Mouse (Mus musculus) small intestine, adult 2 months (tissue): ENCODE measurements around the gene Rdh16f2. TPM values are rescaled to one million over a fixed set of nuclear protein-coding genes. Genes with fewer than 3 reads are reported as not detected.
"Not testable (repeated sequence)": the region's sequence is repeated elsewhere in the genome, so short reads cannot be mapped to it uniquely, and the experiment has no call there.

Source experiments
- H3K27ac ChIP-seq: fragments of 200-500 bp; 2 replicates; pipeline ENCODE4 v1.5.1; 2012; ENCODE audit warnings: low read depth, low read length, control low read depth, inconsistent platforms; ENCODE audit not compliant: insufficient read depth
- H3K27me3 ChIP-seq: fragments of 200-500 bp; 2 replicates; pipeline ENCODE4 v1.6.1; 2012; ENCODE audit warnings: mild to moderate bottlenecking, moderate library complexity, low read length, inconsistent platforms; ENCODE audit not compliant: control insufficient read depth, insufficient read depth
- H3K36me3 ChIP-seq: fragments of 200-500 bp; 2 replicates; pipeline ENCODE4 v1.6.1; 2012; ENCODE audit warnings: mild to moderate bottlenecking, low read length, control low read depth, inconsistent platforms; ENCODE audit not compliant: control insufficient read depth, insufficient read depth
- H3K4me1 ChIP-seq: fragments of 200-500 bp; 2 replicates; pipeline ENCODE4 v1.6.1; 2012; ENCODE audit warnings: low read length, inconsistent platforms, mixed read lengths; ENCODE audit not compliant: control insufficient read depth, insufficient read depth, insufficient read length
- H3K4me3 ChIP-seq: fragments of 200-500 bp; 2 replicates; pipeline ENCODE4 v1.5.1; 2012; ENCODE audit warnings: low read depth, mild to moderate bottlenecking, control low read depth, inconsistent platforms, low read length, moderate library complexity
- CTCF ChIP-seq: fragments of 200-500 bp; IDR thresholded peaks from 2 replicates; pipeline ENCODE4 v1.5.1; 2012; ENCODE audit warnings: low read depth, mild to moderate bottlenecking, control low read depth, inconsistent platforms, low read length, moderate library complexity, mixed read lengths; ENCODE audit not compliant: insufficient replicate concordance, insufficient read length; ENCODE audit errors: extremely low read depth
- POLR2A ChIP-seq: fragments of 200-500 bp; IDR thresholded peaks from 2 replicates; pipeline ENCODE4 v1.6.1; 2012; ENCODE audit warnings: low read depth, mild to moderate bottlenecking, control low read depth, inconsistent platforms, low read length, moderate library complexity
- WGBS: fragments of 180-500 bp; shearing (Covaris S2); methylation state at CpG from one replicate; pipeline ENCODE4 v1.1.7; 2018; 5-methylcytosine and 5-hydroxymethylcytosine counted together
- polyA plus RNA-seq: library from polyadenylated mRNA; depleted of rRNA; stranded (reverse); fragments of >200 nt; gene quantifications from 2 replicates; pipeline ENCODE4 v1.2.3, GENCODE M21; 2012

The Rdh16f2 gene
- polyA plus RNA-seq, 1 experiment: 3.6 TPM

- no peak overlapping the region for H3K4me3 ChIP-seq
- TF ChIP-seq POLR2A (no peak), CTCF (no peak)
- 81% methylated on average over 1 of the region's 1 CpGs for WGBS
- H3K27ac ChIP-seq: no peak overlapping the region
- no peaks in the 10 kb centered on the region for H3K36me3 ChIP-seq
- H3K4me1 ChIP-seq: peaks cover 30% of the 10 kb centered on the region; the same call in 1 of the 2 replicates
- no peaks in the 10 kb centered on the region for H3K27me3 ChIP-seq
These were observed 36.8 kb downstream of the Rdh16f2 start for GRCm38 (mm10) chr10:127903116-127903515.

GRCm38 (mm10) chr10:127904718-127905446, 38.6 kb downstream of the Rdh16f2 start:
- 28% methylated on average over 7 of the region's 7 CpGs for WGBS
- H3K27ac ChIP-seq: peak overlapping the region; percentile 42; the same call in 1 of the 2 replicates

GRCm38 (mm10) chr10:127906138-127906537, 39.9 kb downstream of the Rdh16f2 start:
- no peak for TF ChIP-seq POLR2A
- TF ChIP-seq CTCF: no peak
- Histone ChIP-seq H3K4me1 (peaks cover 13% of the 10 kb centered on the region; the same call in 1 of the 2 replicates), H3K4me3 (no peak overlapping the region), H3K27ac (no peak overlapping the region), H3K27me3 (no peaks in the 10 kb centered on the region), H3K36me3 (no peaks in the 10 kb centered on the region)
- WGBS: 96% methylated on average over 2 of the region's 2 CpGs

More at GRCm38 (mm10) chr10:127904718-127905446, 38.6 kb downstream of the Rdh16f2 start:
- TF ChIP-seq POLR2A: no peak
- peak; percentile 1; the same call in 1 of the 2 replicates for TF ChIP-seq CTCF
- Histone ChIP-seq H3K4me3 (no peak overlapping the region), H3K27me3 (no peaks in the 10 kb centered on the region), H3K36me3 (no peaks in the 10 kb centered on the region), H3K4me1 (peaks cover 19% of the 10 kb centered on the region; the same call in 1 of the 2 replicates)

GRCm38 (mm10) chr10:127907386-127907951, 41.2 kb downstream of the Rdh16f2 start:
- H3K27ac ChIP-seq: no peak overlapping the region
- H3K27me3 ChIP-seq: no peaks in the 10 kb centered on the region
- H3K36me3 ChIP-seq: no peaks in the 10 kb centered on the region
- no peak for TF ChIP-seq CTCF
- no peak for TF ChIP-seq POLR2A
- H3K4me1 ChIP-seq: peaks cover 8% of the 10 kb centered on the region; the same call in 1 of the 2 replicates
- no peak overlapping the region for H3K4me3 ChIP-seq

- no peaks in the 10 kb centered on the region for H3K36me3 ChIP-seq
- H3K27me3 ChIP-seq: no peaks in the 10 kb centered on the region
- TF ChIP-seq POLR2A (no peak), CTCF (no peak)
- H3K4me3 ChIP-seq: no peak overlapping the region
- WGBS: 96% methylated on average over 1 of the region's 1 CpGs
- peaks cover 3% of the 10 kb centered on the region; the same call in 1 of the 2 replicates for H3K4me1 ChIP-seq
- H3K27ac ChIP-seq: no peak overlapping the region
These were observed 49.3 kb downstream of the Rdh16f2 start for GRCm38 (mm10) chr10:127915578-127915977.

- not testable (repeated sequence) for H3K27ac ChIP-seq, H3K36me3 ChIP-seq, H3K4me3 ChIP-seq, H3K27me3 ChIP-seq, H3K4me1 ChIP-seq
- 85% methylated on average over 3 of the region's 3 CpGs for WGBS
These were observed 50.9 kb downstream of the Rdh16f2 start for GRCm38 (mm10) chr10:127917183-127917582.

- Histone ChIP-seq H3K4me1 (peaks cover 6% of the 10 kb centered on the region; the same call in 1 of the 2 replicates), H3K36me3 (no peaks in the 10 kb centered on the region), H3K27ac (no peak overlapping the region), H3K27me3 (no peaks in the 10 kb centered on the region), H3K4me3 (no peak overlapping the region)
- TF ChIP-seq POLR2A: no peak
- no peak for TF ChIP-seq CTCF
- WGBS: 95% methylated on average over 5 of the region's 5 CpGs
These were observed 51.4 kb downstream of the Rdh16f2 start for GRCm38 (mm10) chr10:127917651-127918050.
